In genomic region chr16:20701729-20702521, GRCm38 (mm10) we compare ENCODE assay signal across 8 mouse cellular contexts. TPM values are rescaled to one million over a fixed set of nuclear protein-coding genes. Genes with fewer than 3 reads are reported as not detected.
DNase-seq lines count a peak whose midpoint lies in the region; ATAC-seq and TF ChIP-seq lines count a peak whose summit lies in the region.

No protein-coding gene starts in this region.

- H3K4me2 ChIP-seq in liver, embryonic 14.5 days (ENCODE audit: low read depth) = peak overlapping the region; percentile 69

- DNase-seq in cerebellum, adult 2 months = peak in 1 of 2 experiments; percentile 37
- no peak for DNase-seq in cerebellum, adult 8-10 months
- DNase-seq in spleen, postnatal 4 days (ENCODE audit: low spot score in 2 of 2) = peak; percentile 34 to 67
- no peak for DNase-seq in spleen, postnatal 36 days (ENCODE audit: low spot score in 2 of 2)
- DNase-seq in liver, embryonic 14.5 days (ENCODE audit: low read depth in 3 of 3, low spot score in 3 of 3) = no peak
- no peak for DNase-seq in T-cell, adult 2 months (ENCODE audit: low spot score)
- no peak for DNase-seq in gastrocnemius, adult 8-10 months (ENCODE audit: low spot score in 2 of 2)

- no peaks in the 10 kb centered on the region for H3K9me3 ChIP-seq in liver, embryonic 14.5 days (ENCODE audit: control insufficient read depth, low read length)

- no peak for TF ChIP-seq EP300 in liver, embryonic 14.5 days (IDR thresholded peaks at IDR 0.05; ENCODE audit: low read depth)

- no peak for TF ChIP-seq CTCF in cerebellum, adult 2 months (IDR thresholded peaks at IDR 0.05; ENCODE audit: borderline replicate concordance, insufficient read depth, low read depth, low read length)
- TF ChIP-seq CTCF in liver, embryonic 14.5 days (IDR thresholded peaks at IDR 0.05; ENCODE audit: low read depth) = no peak

- peak overlapping the region; percentile 61; the same call in 1 of the 2 replicates for H3K27ac ChIP-seq in cerebellum, adult 2 months (ENCODE audit: insufficient read depth, low read length)
- peak overlapping the region; percentile 52 for H3K27ac ChIP-seq in liver, embryonic 14.5 days

- peaks cover 44% of the 10 kb centered on the region for H3K4me1 ChIP-seq in cerebellum, adult 2 months (ENCODE audit: control insufficient read depth, insufficient read depth, low read length)
- peaks cover 51 to 52% of the 10 kb centered on the region in 2 experiments for H3K4me1 ChIP-seq in liver, embryonic 14.5 days (replicated peaks; ENCODE audit: control insufficient read depth in 2 of 2, insufficient read depth in 2 of 2, low read length in 1 of 2)

- WGBS in cerebellum, adult 2 months = 25% methylated on average over 12 of the region's 12 CpGs
- 42% methylated on average over 10 of the region's 12 CpGs for WGBS in liver, embryonic 14.5 days (ENCODE audit: insufficient replicate concordance)

- no peaks in the 10 kb centered on the region; the same call in 1 of the 2 replicates for H3K36me3 ChIP-seq in liver, embryonic 14.5 days (replicated peaks; ENCODE audit: control insufficient read depth, insufficient read depth, low read depth)

- H3K4me3 ChIP-seq in cerebellum, adult 2 months (replicated peaks; ENCODE audit: insufficient read depth, low read depth, low read length) = no peak overlapping the region
- H3K4me3 ChIP-seq in liver, embryonic 14.5 days (ENCODE audit: insufficient read depth in 1 of 2, low read depth in 2 of 2, low read length in 2 of 2) = peak overlapping the region; percentile 2 to 10; a peak in 1 of 4 replicates

- ATAC-seq in liver, embryonic 14.5 days (ENCODE audit: insufficient read depth) = no peak
- no peak for ATAC-seq in CD4-positive, CD25-positive, alpha-beta regulatory T cell, adult 4 months

- peak overlapping the region; percentile 37 for H3K9ac ChIP-seq in liver, embryonic 14.5 days (replicated peaks)

- no peak for TF ChIP-seq POLR2A in cerebellum, adult 2 months (IDR thresholded peaks at IDR 0.05; ENCODE audit: borderline replicate concordance, insufficient read depth, low read length)

- no peaks in the 10 kb centered on the region for H3K27me3 ChIP-seq in cerebellum, adult 2 months (ENCODE audit: control insufficient read depth, insufficient read depth, low read length)
- peaks cover under 1% of the 10 kb centered on the region; the same call in 1 of the 2 replicates for H3K27me3 ChIP-seq in liver, embryonic 14.5 days (ENCODE audit: control insufficient read depth, insufficient read depth, low read length)

RNA-seq across cellular contexts. Expression of gene Fam131a, which starts 8.9 kb away (rescaled TPM):
- 123 and 137 TPM in 2 replicates for polyA plus RNA-seq in cerebellum, adult 2 months (2012; rRNA removed)
- polyA plus RNA-seq in liver, embryonic 14.5 days (2012; rRNA removed) = 1.0 and 1.4 TPM in 2 replicates
- polyA plus RNA-seq in liver, embryonic 14.5 days (2014; fragmentation: Nextera tagmentation; extraction: Ambion mirVana) = 1.3 TPM in 2 replicates
- polyA plus RNA-seq in CD4-positive, CD25-positive, alpha-beta regulatory T cell, adult 4 months (2017; shearing (Covaris generic)) = under 1 TPM; 0.34 to 0.59 TPM
- 10 to 100 TPM; 48.8 to 74.6 (median 59.1) TPM for total RNA-seq in gastrocnemius, adult 8-10 months (2022)

RNA-seq across cellular contexts. Expression of gene Polr2h, which starts 15.5 kb away (rescaled TPM):
- polyA plus RNA-seq in cerebellum, adult 2 months (2012; rRNA removed) = 38.6 and 41.2 TPM in 2 replicates
- polyA plus RNA-seq in liver, embryonic 14.5 days (2012; rRNA removed) = 21.5 and 30.1 TPM in 2 replicates
- polyA plus RNA-seq in liver, embryonic 14.5 days (2014; fragmentation: Nextera tagmentation; extraction: Ambion mirVana) = 45.4 and 49.6 TPM in 2 replicates
- 10 to 100 TPM; 59.3 to 62.4 TPM for polyA plus RNA-seq in CD4-positive, CD25-positive, alpha-beta regulatory T cell, adult 4 months (2017; shearing (Covaris generic))
- total RNA-seq in gastrocnemius, adult 8-10 months (2022) = 10 to 100 TPM in 2 of 4 experiments, 1 to 10 TPM in 2; 7.5 to 10.5 (median 9.9) TPM

RNA-seq across cellular contexts. Expression of gene Clcn2, which starts 15.6 kb away (rescaled TPM):
- 94.4 and 97.2 TPM in 2 replicates for polyA plus RNA-seq in cerebellum, adult 2 months (2012; rRNA removed)
- polyA plus RNA-seq in liver, embryonic 14.5 days (2012; rRNA removed) = 16.7 and 20.9 TPM in 2 replicates
- 4.9 and 5.6 TPM in 2 replicates for polyA plus RNA-seq in liver, embryonic 14.5 days (2014; fragmentation: Nextera tagmentation; extraction: Ambion mirVana)
- polyA plus RNA-seq in CD4-positive, CD25-positive, alpha-beta regulatory T cell, adult 4 months (2017; shearing (Covaris generic)) = 1 to 10 TPM; 1.4 to 1.7 TPM
- total RNA-seq in gastrocnemius, adult 8-10 months (2022) = 1 to 10 TPM in 2 of 4 experiments, under 1 TPM in 2; 0.68 to 1.2 (median 1.1) TPM

RNA-seq across cellular contexts. Expression of gene Chrd, which starts 31.0 kb away (rescaled TPM):
- polyA plus RNA-seq in cerebellum, adult 2 months (2012; rRNA removed) = 60.1 and 71.4 TPM in 2 replicates
- 0.42 and 0.71 TPM in 2 replicates for polyA plus RNA-seq in liver, embryonic 14.5 days (2012; rRNA removed)
- 0.21 and 0.24 TPM in 2 replicates for polyA plus RNA-seq in liver, embryonic 14.5 days (2014; fragmentation: Nextera tagmentation; extraction: Ambion mirVana)
- polyA plus RNA-seq in CD4-positive, CD25-positive, alpha-beta regulatory T cell, adult 4 months (2017; shearing (Covaris generic)) = not detected
- total RNA-seq in gastrocnemius, adult 8-10 months (2022) = 1 to 10 TPM; 1.3 to 2.9 (median 2.3) TPM

RNA-seq across cellular contexts. Expression of gene Thpo, which starts 32.4 kb away (rescaled TPM):
- polyA plus RNA-seq in cerebellum, adult 2 months (2012; rRNA removed) = 15.8 and 19.6 TPM in 2 replicates
- polyA plus RNA-seq in liver, embryonic 14.5 days (2012; rRNA removed) = 2.8 and 3.6 TPM in 2 replicates
- 3.6 and 3.7 TPM in 2 replicates for polyA plus RNA-seq in liver, embryonic 14.5 days (2014; fragmentation: Nextera tagmentation; extraction: Ambion mirVana)
- not detected for polyA plus RNA-seq in CD4-positive, CD25-positive, alpha-beta regulatory T cell, adult 4 months (2017; shearing (Covaris generic))
- 1 to 10 TPM; 4.8 to 7.1 (median 6.2) TPM for total RNA-seq in gastrocnemius, adult 8-10 months (2022)

Comparison
In these comparisons a context has a peak if more than half of its experiments do, and no peak if none do; other contexts are left out.
1. DNase-seq: peak in spleen, postnatal 4 days (2 of 2); none in cerebellum, adult 8-10 months (single experiment), spleen, postnatal 36 days (0 of 2), liver, embryonic 14.5 days (0 of 3), T-cell, adult 2 months (single experiment) and gastrocnemius, adult 8-10 months (0 of 2).
2. RNA of gene Fam131a, which starts 8.9 kb away (polyA plus RNA-seq): 123 to 137 TPM in cerebellum, adult 2 months; 1.0 to 1.4 TPM in liver, embryonic 14.5 days and 0.34 to 0.59 TPM in CD4-positive, CD25-positive, alpha-beta regulatory T cell, adult 4 months; every median in the first group is over 10 times any median in the second.